ENCODE assay signal across 28 mouse cellular contexts in genomic region chr2:129823310-129823709, GRCm38 (mm10). TPM values are rescaled to one million over a fixed set of nuclear protein-coding genes. Genes with fewer than 3 reads are reported as not detected.
A peak's percentile ranks its signal among the peaks of the same experiment; 100 is the strongest.
DNase-seq lines count a peak whose midpoint lies in the region; ATAC-seq and TF ChIP-seq lines count a peak whose summit lies in the region.
"Had no signal": no experiment of that assay in that cellular context is flagged by ENCODE, and none has a peak within 500 bp of the region (broad histone marks: within the 10 kb centered on the region; RNA-seq: fewer than 3 reads in every experiment).

No protein-coding gene starts in this region.

- peak overlapping the region; percentile 70 for H3K27ac ChIP-seq in heart, embryonic 15.5 days
- H3K27ac ChIP-seq in CH12.LX (ENCODE audit: insufficient read depth, low read depth), result no peak overlapping the region
- H3K27ac ChIP-seq: embryonic facial prominence, embryonic 10.5 days; embryonic facial prominence, embryonic 13.5 days; forebrain, embryonic 12.5 days; forebrain, embryonic 15.5 days; hindbrain, embryonic 10.5 days; hindbrain, embryonic 13.5 days; hindbrain, postnatal 0 days had no signal

- H3K9me3 ChIP-seq in heart, embryonic 15.5 days (replicated peaks), result no peaks in the 10 kb centered on the region
- H3K9me3 ChIP-seq in CH12.LX (replicated peaks; ENCODE audit: low read length), result no peaks in the 10 kb centered on the region
- H3K9me3 ChIP-seq: embryonic facial prominence, embryonic 10.5 days; embryonic facial prominence, embryonic 13.5 days; forebrain, embryonic 12.5 days; forebrain, embryonic 15.5 days; hindbrain, embryonic 10.5 days; hindbrain, embryonic 13.5 days had no signal

- peaks cover 4% of the 10 kb centered on the region for H3K79me2 ChIP-seq in CH12.LX (replicated peaks; ENCODE audit: control insufficient read depth, extremely low read depth, insufficient read depth, poor library complexity, severe bottlenecking)

- no peak for ATAC-seq in heart, embryonic 15.5 days (replicated peaks; ENCODE audit: insufficient number of reproducible peaks, insufficient read depth, low FRiP score, low read depth)
- no peak for ATAC-seq in megakaryocyte progenitor cell, adult 5-6 weeks (replicated peaks; ENCODE audit: poor library complexity)
- ATAC-seq: activated CD4-positive, CD25-positive, alpha-beta regulatory T cell, adult 4 months; forebrain, embryonic 15.5 days; hindbrain, postnatal 0 days; inflammation-experienced regulatory T-cells, adult 6 months; intestine, embryonic 16.5 days had no signal

- no peak for TF ChIP-seq POLR2A in CH12.LX (IDR thresholded peaks at IDR 0.05; ENCODE audit: low read depth, low read length)

- H3K36me3 ChIP-seq in heart, embryonic 15.5 days, result peaks cover 4% of the 10 kb centered on the region; the same call in 1 of the 2 replicates
- H3K36me3 ChIP-seq in CH12.LX (replicated peaks in 1 of 2; ENCODE audit: control insufficient read depth in 1 of 2, insufficient read depth in 1 of 2, low read length in 1 of 2), result peaks cover 17 to 87% of the 10 kb centered on the region in 2 experiments

- no peak for TF ChIP-seq EP300 in CH12.LX (IDR thresholded peaks at IDR 0.05; ENCODE audit: low read length)

- peak; percentile 55 for DNase-seq in heart, adult 11 months
- DNase-seq in heart, postnatal 36 days, result no peak
- no peak for DNase-seq in heart, adult 8-10 months (ENCODE audit: low spot score)
- DNase-seq in CH12.LX (ENCODE audit: extremely low read depth), result no peak
- DNase-seq: adrenal gland, adult 8-10 months; adrenal gland, postnatal 25 days; cerebellum, adult 11-12 months; cerebellum, adult 8-10 months; cerebellum, postnatal 10 days; cerebellum, postnatal 36 days; embryo, embryonic 11 days; gastrocnemius, postnatal 25 days; heart, postnatal 10 days; kidney, adult 18-20 months; kidney, adult 9 months had no signal

- H3K27me3 ChIP-seq in heart, embryonic 15.5 days, result no peaks in the 10 kb centered on the region
- H3K27me3 ChIP-seq in CH12.LX (replicated peaks), result no peaks in the 10 kb centered on the region
- H3K27me3 ChIP-seq: embryonic facial prominence, embryonic 13.5 days; forebrain, embryonic 12.5 days; forebrain, embryonic 15.5 days; hindbrain, embryonic 13.5 days had no signal

- no peak overlapping the region for H3K4me3 ChIP-seq in heart, embryonic 15.5 days
- no peak overlapping the region for H3K4me3 ChIP-seq in CH12.LX (replicated peaks in 1 of 3; ENCODE audit: low read depth in 2 of 3, low read length in 2 of 3, poor library complexity in 1 of 3)
- H3K4me3 ChIP-seq: embryonic facial prominence, embryonic 10.5 days; embryonic facial prominence, embryonic 13.5 days; erythroblast, embryonic 14.5 days; forebrain, embryonic 12.5 days; forebrain, embryonic 15.5 days; hindbrain, embryonic 10.5 days; hindbrain, embryonic 13.5 days had no signal

- 93% methylated on average over 2 of the region's 2 CpGs for WGBS in heart, embryonic 15.5 days

- no peak for TF ChIP-seq CTCF in CH12.LX (conservative IDR thresholded peaks at IDR 0.05 in 1 of 2, IDR thresholded peaks at IDR 0.05 in 1 of 2; ENCODE audit: low read depth in 2 of 2, low read length in 2 of 2)

- dilution Hi-C loops in CH12.LX (cut with MboI; ENCODE audit: extremely low pct_ligation_motif_present, extremely low pct_unique_long_range_greater_than_20kb, low sequenced_read_pairs), result no loop called here

- no peak overlapping the region for H3K9ac ChIP-seq in heart, embryonic 15.5 days
- no peak overlapping the region for H3K9ac ChIP-seq in CH12.LX (ENCODE audit: insufficient read depth, low read depth)
- H3K9ac ChIP-seq: embryonic facial prominence, embryonic 13.5 days; forebrain, embryonic 12.5 days; forebrain, embryonic 15.5 days; hindbrain, embryonic 13.5 days had no signal

- peak overlapping the region; percentile 28 for H3K4me2 ChIP-seq in heart, embryonic 15.5 days
- H3K4me2 ChIP-seq in CH12.LX (ENCODE audit: insufficient read depth, low read depth, poor library complexity, severe bottlenecking), result no peak overlapping the region
- H3K4me2 ChIP-seq: embryonic facial prominence, embryonic 13.5 days; forebrain, embryonic 12.5 days; forebrain, embryonic 15.5 days; hindbrain, embryonic 13.5 days had no signal

- TF ChIP-seq RAD21 in CH12.LX (IDR thresholded peaks at IDR 0.05; ENCODE audit: low read depth, low read length), result no peak

- intact Hi-C loops in heart, postnatal 36 days (cut with DNase I), result no loop called here

- peaks cover 55% of the 10 kb centered on the region for H3K4me1 ChIP-seq in heart, embryonic 15.5 days (replicated peaks)
- H3K4me1 ChIP-seq in CH12.LX (ENCODE audit: control insufficient read depth in 1 of 2, insufficient read depth in 2 of 2), result peaks cover 0 to 22% of the 10 kb centered on the region in 2 experiments; a peak in 1 of 4 replicates
- H3K4me1 ChIP-seq: embryonic facial prominence, embryonic 10.5 days; forebrain, embryonic 12.5 days; hindbrain, embryonic 10.5 days had no signal

- in situ Hi-C loops in CH12.LX (cut with MboI; ENCODE audit: low pct_ligation_motif_present, low pct_unique_long_range_greater_than_20kb, low sequenced_read_pairs), result no loop called here

TF ChIP-seq in CH12.LX, 34 proteins besides CTCF, POLR2A, EP300 and RAD21:
- TF ChIP-seq SIN3A (IDR thresholded peaks at IDR 0.05; ENCODE audit: low read length), result no peak
- peak; percentile 97 for TF ChIP-seq MAFK (IDR thresholded peaks at IDR 0.05; ENCODE audit: insufficient replicate concordance, low read length)

RNA-seq across cellular contexts. Expression of gene Stk35, which starts 23.0 kb away (rescaled TPM):
- 10 to 100 TPM; 16.6 to 20.9 TPM for total RNA-seq in heart, postnatal 36 days (2021)
- 6.0 and 8.9 TPM in 2 replicates for polyA plus RNA-seq in heart, embryonic 15.5 days (2015; fragmentation: Nextera tagmentation; extraction: Ambion mirVana)
- 10 to 100 TPM; 17.0 to 21.8 (median 19.9) TPM for total RNA-seq in heart, adult 8-10 months (2022)
- total RNA-seq in CH12.LX (2012; rRNA removed), result 7.3 and 7.4 TPM in 2 replicates
- total RNA-seq in CH12.LX (2014; rRNA removed), result 3.3 and 4.5 TPM in 2 replicates
- 17.1 and 22.7 TPM in 2 replicates for polyA plus RNA-seq in CH12.LX (2012; ENCODE audit: insufficient read length, low read depth)
- 15.5 and 17.3 TPM in 2 replicates for total RNA-seq in megakaryocyte progenitor cell, adult 5-6 weeks (2015)
- total RNA-seq in megakaryocyte progenitor cell, adult 5-6 weeks (2017), result 6.9 and 8.3 TPM in 2 replicates
